Mouse (Mus musculus) layer of hippocampus, adult 8-10 months (tissue): Measurements from ENCODE around the gene Kiss1r. TPM values are rescaled to one million over a fixed set of nuclear protein-coding genes. Genes with fewer than 3 reads are reported as not detected.
"Not testable (repeated sequence)": the region's sequence is repeated elsewhere in the genome, so short reads cannot be mapped to it uniquely, and the experiment has no call there.

Experiments
- DNase-seq, 2 experiments: peaks; one replicate each; pipeline ENCODE4 v3.0.0; 2022; ENCODE audit warnings: low spot score in 2 of 2
- total RNA-seq, 4 experiments: library from RNA; stranded (reverse); gene quantifications; 2 replicates each; pipeline ENCODE4 v1.2.4; 2022

Gene Kiss1r
- 1 to 10 TPM; 6.3 to 8.3 (median 7.6) TPM for total RNA-seq

GRCm38 (mm10) chr10:79916808-79917531 lies at the start of gene Kiss1r:
Kiss1r (plus strand) TSS chr10:79916971.
- DNase-seq: peak; percentile 60 to 77

DNA sequence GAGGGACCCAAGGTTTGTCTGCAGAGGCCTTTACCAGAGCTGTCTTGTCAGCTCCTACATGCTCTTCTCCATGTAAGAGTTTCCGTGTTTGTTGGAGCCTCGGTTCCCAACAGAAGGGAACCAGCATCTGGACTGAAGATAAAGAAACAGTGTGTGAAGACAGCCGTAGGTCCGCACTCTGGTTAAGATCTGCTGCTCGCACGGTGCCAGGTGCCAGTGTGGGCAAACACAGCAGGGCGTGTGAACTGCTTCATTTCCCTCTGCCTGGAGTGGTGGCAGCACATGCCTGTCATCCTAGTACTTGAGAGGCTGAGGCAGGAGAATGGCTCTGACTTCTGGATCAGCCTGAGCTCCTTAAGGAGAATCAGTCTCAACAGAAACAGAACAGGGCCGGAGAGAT lies 44.9 kb upstream of the Kiss1r start:
- DNase-seq: peak in 1 of 2 experiments; percentile 21

- DNase-seq: no peak
These were observed 43.9 kb upstream of the Kiss1r start for GRCm38 (mm10) chr10:79872862-79873261.

GRCm38 (mm10) chr10:79873313-79873712 lies 43.5 kb upstream of the Kiss1r start:
- no peak for DNase-seq

DNA sequence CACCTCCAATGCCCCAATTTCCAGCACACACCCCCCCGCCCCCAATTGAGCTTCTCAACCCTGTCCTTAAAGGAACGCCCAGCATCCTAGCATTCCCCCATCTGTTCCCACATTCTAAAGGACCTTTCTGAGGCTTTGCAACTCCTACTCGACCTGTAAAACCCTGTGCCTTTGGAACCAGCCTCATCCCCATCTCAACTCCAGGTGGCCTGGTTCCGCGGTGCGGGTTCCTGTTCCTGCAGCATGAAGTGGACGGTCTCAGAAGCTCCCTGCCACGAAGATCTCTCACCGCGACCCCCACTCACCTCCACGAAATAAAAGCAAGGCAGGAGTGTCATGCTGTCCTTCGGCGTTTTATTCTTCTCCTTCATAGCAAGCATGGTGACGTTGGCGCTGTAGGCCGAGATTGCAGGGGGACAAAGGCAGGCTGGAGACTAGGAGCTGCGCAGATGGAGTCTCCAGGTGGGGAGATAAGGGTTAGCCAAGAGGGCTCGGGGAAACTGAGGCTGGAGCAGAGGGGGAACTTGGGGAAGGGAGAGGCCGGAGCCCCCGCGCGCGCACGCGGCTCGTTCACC lies 43.0 kb upstream of the Kiss1r start:
- no peak for DNase-seq

DNA sequence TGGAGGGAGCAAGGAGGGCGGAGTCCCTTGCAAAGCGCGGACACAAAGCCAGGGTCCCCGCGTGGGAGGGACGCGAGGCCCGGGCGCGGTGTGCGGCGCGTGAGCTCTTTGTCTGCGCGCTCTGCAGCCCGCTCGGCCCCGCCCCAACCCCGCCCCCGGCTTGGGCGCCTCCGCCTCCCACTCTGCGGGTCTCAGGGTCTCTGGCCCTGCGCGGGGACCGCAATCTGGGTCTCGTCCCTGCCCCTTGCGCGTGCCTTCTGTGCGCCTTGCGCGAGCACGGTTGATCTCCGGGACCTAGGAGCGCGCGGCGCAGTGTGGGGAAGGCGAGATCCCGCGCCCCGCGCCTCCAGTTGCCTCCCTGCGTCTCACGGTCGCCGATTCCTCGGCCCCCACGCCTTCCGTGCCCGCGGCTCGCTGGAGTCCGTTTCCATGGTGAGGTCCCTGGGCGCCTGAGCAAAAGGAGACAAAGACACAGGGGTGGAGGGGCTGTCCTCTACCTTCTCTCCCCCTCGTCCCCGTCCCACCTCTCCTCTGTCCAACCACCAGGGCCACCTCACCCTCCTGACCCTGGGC lies 42.4 kb upstream of the Kiss1r start, which contains the start of the genes Prtn3 and Plppr3:
Prtn3 (plus strand) TSS at position 187 of the 573 bp plus-strand sequence.
Plppr3 (minus strand) TSS at position 345 of the 573 bp plus-strand sequence.
- peak in 1 of 2 experiments; percentile 21 for DNase-seq

DNA sequence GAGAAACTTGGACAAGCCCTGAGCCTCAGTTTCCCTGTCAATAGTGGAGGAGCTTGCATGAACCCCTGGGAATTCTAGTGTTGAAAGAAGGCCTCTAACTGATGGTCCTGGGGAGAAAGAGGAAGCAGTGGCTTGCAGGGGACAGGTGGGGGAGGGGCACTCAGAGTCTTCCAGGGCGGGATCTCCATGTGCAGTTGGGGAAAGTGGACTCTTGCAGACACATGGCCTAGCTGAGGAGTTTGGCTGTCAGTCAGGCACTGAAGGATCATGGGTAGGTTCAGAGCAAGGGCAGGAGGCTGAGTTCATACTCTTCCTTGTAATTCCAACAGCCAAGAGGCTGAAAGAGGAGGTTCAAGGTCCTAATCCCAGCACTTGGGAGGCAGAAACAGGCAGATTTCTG lies 39.6 kb upstream of the Kiss1r start:
- DNase-seq: no peak

- no peak for DNase-seq
These were observed 39.0 kb upstream of the Kiss1r start for GRCm38 (mm10) chr10:79877757-79878156.

GRCm38 (mm10) chr10:79879527-79879926 lies 37.2 kb upstream of the Kiss1r start:
- no peak for DNase-seq

DNA sequence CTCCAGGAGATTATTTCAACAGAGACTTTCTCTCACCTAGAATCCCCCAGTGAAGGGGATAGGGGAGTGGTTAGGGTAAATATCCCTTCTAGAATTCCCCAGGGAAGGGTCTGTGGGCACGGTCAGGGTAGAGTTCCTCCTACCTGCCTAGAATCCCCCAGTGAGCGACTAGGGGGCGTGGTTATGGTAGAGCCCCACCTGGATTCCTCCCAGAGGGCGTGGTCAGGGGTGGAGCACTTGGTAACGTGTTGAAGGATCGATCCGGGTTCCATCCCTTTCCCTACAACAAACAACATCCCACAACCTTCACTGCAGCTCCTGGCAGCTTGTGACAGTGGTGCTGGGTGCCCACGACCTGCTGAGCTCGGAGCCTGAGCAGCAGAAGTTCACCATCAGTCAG lies 36.0 kb upstream of the Kiss1r start:
- no peak for DNase-seq

GRCm38 (mm10) chr10:79881981-79882380 lies 34.8 kb upstream of the Kiss1r start:
- DNase-seq: no peak

- peak in 1 of 2 experiments; percentile 80 for DNase-seq
These were observed 33.3 kb upstream of the Kiss1r start for GRCm38 (mm10) chr10:79883297-79884084.

GRCm38 (mm10) chr10:79884446-79884845 lies 32.3 kb upstream of the Kiss1r start:
- no peak for DNase-seq

DNA sequence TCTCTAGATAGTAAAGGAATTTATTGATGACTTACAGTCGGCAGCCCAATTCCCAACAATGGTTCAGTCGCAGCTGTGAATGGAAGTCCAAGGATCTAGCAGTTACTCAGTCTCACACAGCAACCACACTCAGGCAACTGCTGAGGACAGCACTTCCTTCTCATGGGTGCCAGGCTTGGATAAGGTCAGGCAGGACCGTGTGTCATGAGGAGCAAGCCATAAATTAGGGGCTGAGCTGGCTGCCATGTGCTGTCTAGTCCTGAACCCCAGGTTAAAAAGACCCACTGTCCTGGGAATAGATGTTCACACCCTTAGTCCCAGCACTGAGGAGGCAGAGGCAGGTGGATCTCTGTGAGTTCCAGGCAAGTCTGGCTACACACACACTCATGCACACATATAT lies 31.8 kb upstream of the Kiss1r start:
- DNase-seq: not testable (repeated sequence)

- no peak for DNase-seq
These were observed 30.7 kb upstream of the Kiss1r start, which contains the start of gene Elane for GRCm38 (mm10) chr10:79886054-79886453. Elane (plus strand) TSS chr10:79886247.

- no peak for DNase-seq
These were observed 30.2 kb upstream of the Kiss1r start for GRCm38 (mm10) chr10:79886611-79887010.

DNA sequence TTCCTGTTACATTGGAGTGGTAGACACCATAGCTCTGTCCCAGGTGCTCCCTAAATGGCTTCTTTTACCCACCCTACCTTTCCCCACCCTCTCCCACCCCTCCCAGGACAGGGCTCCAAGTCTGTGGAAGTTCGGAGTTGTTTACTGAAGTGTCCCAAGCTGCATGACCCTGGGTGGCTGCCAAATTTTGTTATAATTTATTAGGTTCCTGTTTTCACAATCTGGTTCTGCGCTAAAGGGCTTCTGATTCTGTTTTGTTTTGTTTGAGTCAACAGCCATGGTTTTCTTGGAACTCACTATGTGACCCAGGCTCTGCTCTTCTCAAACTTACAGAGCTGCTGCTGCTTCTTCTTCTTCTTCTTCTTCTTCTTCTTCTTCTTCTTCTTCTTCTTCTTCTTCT lies 27.4 kb upstream of the Kiss1r start:
- DNase-seq: no peak

- no peak for DNase-seq
These were observed 26.1 kb upstream of the Kiss1r start, which contains the start of gene Cfd for GRCm38 (mm10) chr10:79890670-79891069. Cfd (plus strand) TSS chr10:79890853.

DNA sequence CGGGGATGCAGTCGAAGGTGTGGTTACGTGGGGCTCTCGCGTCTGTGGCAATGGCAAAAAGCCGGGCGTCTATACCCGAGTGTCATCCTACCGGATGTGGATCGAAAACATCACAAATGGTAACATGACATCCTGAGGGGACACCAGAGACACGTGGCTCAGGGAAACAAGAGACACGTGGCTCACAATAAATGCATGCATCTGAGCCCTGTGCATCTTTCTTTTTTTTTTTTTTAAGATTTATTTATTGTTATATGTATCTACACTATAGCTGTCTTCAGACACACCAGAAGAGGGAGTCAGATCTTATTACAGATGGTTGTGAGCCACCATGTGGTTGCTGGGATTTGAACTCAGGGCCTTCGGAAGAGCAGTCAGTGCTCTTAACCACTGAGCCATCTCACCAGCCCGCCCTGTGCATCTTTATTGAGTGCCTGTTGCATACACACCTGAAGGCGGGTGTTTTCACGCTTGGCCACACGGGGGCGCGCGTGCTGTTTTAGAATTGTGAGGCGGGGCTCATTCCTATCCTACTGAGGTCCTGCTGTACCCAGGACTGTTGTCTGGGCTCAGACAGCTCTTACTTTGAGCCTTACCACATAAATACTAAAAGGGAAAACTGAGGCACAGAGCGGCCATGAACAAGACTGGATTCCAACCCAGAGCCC lies 24.2 kb upstream of the Kiss1r start:
- DNase-seq: peak in 1 of 2 experiments; percentile 79

GRCm38 (mm10) chr10:79896306-79896705 lies 20.5 kb upstream of the Kiss1r start:
- DNase-seq: no peak

GRCm38 (mm10) chr10:79896814-79897213 lies 20.0 kb upstream of the Kiss1r start:
- no peak for DNase-seq
